Mouse (Mus musculus) yolk sac, embryonic 10.5 days (tissue): ENCODE results near the gene Mob3b.

Experiments
- DNase-seq: peaks from one replicate; pipeline ENCODE4 v3.0.0-alpha.2; 2017; ENCODE audit warnings: low spot score

Gene Mob3b

GRCm38 (mm10) chr4:35005068-35005769, 152.1 kb downstream of the Mob3b start:
- DNase-seq, result no peak

- no peak for DNase-seq
Observed at GRCm38 (mm10) chr4:35004473-35004872, 152.8 kb downstream of the Mob3b start.

- no peak for DNase-seq
Observed at GRCm38 (mm10) chr4:35003550-35004326, 153.5 kb downstream of the Mob3b start.

GRCm38 (mm10) chr4:34996616-34997015, 160.7 kb downstream of the Mob3b start:
- no peak for DNase-seq

- DNase-seq, result no peak
Observed at GRCm38 (mm10) chr4:34993639-34993975, 163.7 kb downstream of the Mob3b start.

- peak; percentile 36 for DNase-seq
Observed at GRCm38 (mm10) chr4:34992866-34993638, 164.2 kb downstream of the Mob3b start.

GRCm38 (mm10) chr4:34991891-34992865, 165.1 kb downstream of the Mob3b start:
- DNase-seq, result no peak

GRCm38 (mm10) chr4:34991116-34991515, 166.2 kb downstream of the Mob3b start:
- peak; percentile 51 for DNase-seq

- peak; percentile 52 for DNase-seq
Observed at GRCm38 (mm10) chr4:34990659-34991058, 166.6 kb downstream of the Mob3b start.

GRCm38 (mm10) chr4:34987568-34987967, 169.7 kb downstream of the Mob3b start:
- DNase-seq, result no peak

GRCm38 (mm10) chr4:34987109-34987508, 170.2 kb downstream of the Mob3b start:
- DNase-seq, result no peak

GRCm38 (mm10) chr4:34986647-34987046, 170.6 kb downstream of the Mob3b start:
- DNase-seq, result peak; percentile 57

GRCm38 (mm10) chr4:34984377-34984776, 172.9 kb downstream of the Mob3b start:
- no peak for DNase-seq

- no peak for DNase-seq
Observed at GRCm38 (mm10) chr4:34983511-34983910, 173.8 kb downstream of the Mob3b start.

- DNase-seq, result no peak
Observed at GRCm38 (mm10) chr4:34981301-34982172, 175.7 kb downstream of the Mob3b start.

GRCm38 (mm10) chr4:34980461-34981039, 176.7 kb downstream of the Mob3b start:
- DNase-seq, result no peak

GRCm38 (mm10) chr4:34976916-34977702, 180.2 kb downstream of the Mob3b start:
- no peak for DNase-seq

GRCm38 (mm10) chr4:34976331-34976778, 180.9 kb downstream of the Mob3b start:
- no peak for DNase-seq

GRCm38 (mm10) chr4:34974795-34975194, 182.5 kb downstream of the Mob3b start:
- no peak for DNase-seq
